Mouse (Mus musculus) erythroblast, embryonic 14.5 days (primary cell): ENCODE data around the gene Psd4.

Source experiments
- GATA1 ChIP-seq: IDR thresholded peaks from 2 replicates; pipeline ENCODE4 v1.6.1; 2012; ENCODE audit warnings: low read length, inconsistent platforms, mixed read lengths
- TAL1 ChIP-seq: IDR thresholded peaks from 3 replicates; pipeline ENCODE4 v1.6.1; 2012; ENCODE audit warnings: low read length, inconsistent platforms, mixed read lengths

DNA sequence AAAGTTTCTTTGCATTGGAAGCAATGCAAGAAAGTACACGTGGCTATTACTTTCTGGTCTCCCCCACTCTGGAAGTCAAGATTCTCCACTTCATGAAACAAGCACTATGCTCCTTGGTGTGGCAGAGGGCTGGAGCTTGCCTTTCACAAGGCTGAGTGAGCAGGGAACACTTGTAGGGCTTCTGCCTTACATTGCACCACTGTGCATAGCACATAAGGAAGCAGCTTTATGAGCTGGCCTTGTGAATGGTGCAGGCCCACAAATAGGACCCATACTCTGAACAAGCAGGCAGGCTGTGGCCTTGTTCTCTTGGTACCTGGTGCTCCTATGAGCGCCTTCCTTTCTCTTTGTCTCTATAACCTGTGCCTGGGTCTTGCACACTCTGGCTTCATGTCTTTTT, 25.9 kb downstream of the Psd4 start:
- TF ChIP-seq GATA1 (no peak), TAL1 (no peak)
